Mouse (Mus musculus) cerebellum, adult 2 months (tissue): ENCODE data around the gene Wdr25. TPM values are rescaled to one million over a fixed set of nuclear protein-coding genes. Genes with fewer than 3 reads are reported as not detected.

ENCODE experiments used
- DNase-seq, 2 experiments: peaks; one replicate each; pipeline ENCODE4 v3.0.0; 2021
- H3K27ac ChIP-seq: fragments of 200-500 bp; 2 replicates; pipeline ENCODE4 v1.5.1; 2012; ENCODE audit warnings: low read length, control low read depth, inconsistent platforms; ENCODE audit not compliant: insufficient read depth
- H3K27me3 ChIP-seq: fragments of 200-500 bp; 2 replicates; pipeline ENCODE4 v1.6.1; 2012; ENCODE audit warnings: inconsistent platforms, mild to moderate bottlenecking, low read length, moderate library complexity; ENCODE audit not compliant: control insufficient read depth, insufficient read depth
- H3K4me1 ChIP-seq: fragments of 200-500 bp; 2 replicates; pipeline ENCODE4 v1.6.1; 2011; ENCODE audit warnings: low read length; ENCODE audit not compliant: control insufficient read depth, insufficient read depth
- H3K4me3 ChIP-seq: fragments of 200-500 bp; replicated peaks from 2 replicates; pipeline ENCODE3; 2011; ENCODE audit warnings: mild to moderate bottlenecking, low read depth, low read length, control low read depth; ENCODE audit not compliant: insufficient read depth
- CTCF ChIP-seq: fragments of 200-500 bp; IDR thresholded peaks from 2 replicates; pipeline ENCODE4 v1.5.1; 2011; ENCODE audit warnings: low read depth, mild to moderate bottlenecking, control low read depth, low read length, moderate library complexity, borderline replicate concordance; ENCODE audit not compliant: insufficient read depth
- POLR2A ChIP-seq: fragments of 200-500 bp; IDR thresholded peaks from 2 replicates; pipeline ENCODE4 v1.6.1; 2011; ENCODE audit warnings: low read length, control low read depth, borderline replicate concordance; ENCODE audit not compliant: insufficient read depth
- WGBS: fragments of 180-500 bp; shearing (Covaris S2); methylation state at CpG from one replicate; pipeline ENCODE4 v1.1.7; 2018; 5-methylcytosine and 5-hydroxymethylcytosine counted together
- polyA plus RNA-seq: library from polyadenylated mRNA; depleted of rRNA; stranded (reverse); fragments of >200 nt; gene quantifications from 2 replicates; pipeline ENCODE4 v1.2.3, GENCODE M21; 2012

The Wdr25 gene
- polyA plus RNA-seq, 1 experiment, result 16.0 TPM

DNA sequence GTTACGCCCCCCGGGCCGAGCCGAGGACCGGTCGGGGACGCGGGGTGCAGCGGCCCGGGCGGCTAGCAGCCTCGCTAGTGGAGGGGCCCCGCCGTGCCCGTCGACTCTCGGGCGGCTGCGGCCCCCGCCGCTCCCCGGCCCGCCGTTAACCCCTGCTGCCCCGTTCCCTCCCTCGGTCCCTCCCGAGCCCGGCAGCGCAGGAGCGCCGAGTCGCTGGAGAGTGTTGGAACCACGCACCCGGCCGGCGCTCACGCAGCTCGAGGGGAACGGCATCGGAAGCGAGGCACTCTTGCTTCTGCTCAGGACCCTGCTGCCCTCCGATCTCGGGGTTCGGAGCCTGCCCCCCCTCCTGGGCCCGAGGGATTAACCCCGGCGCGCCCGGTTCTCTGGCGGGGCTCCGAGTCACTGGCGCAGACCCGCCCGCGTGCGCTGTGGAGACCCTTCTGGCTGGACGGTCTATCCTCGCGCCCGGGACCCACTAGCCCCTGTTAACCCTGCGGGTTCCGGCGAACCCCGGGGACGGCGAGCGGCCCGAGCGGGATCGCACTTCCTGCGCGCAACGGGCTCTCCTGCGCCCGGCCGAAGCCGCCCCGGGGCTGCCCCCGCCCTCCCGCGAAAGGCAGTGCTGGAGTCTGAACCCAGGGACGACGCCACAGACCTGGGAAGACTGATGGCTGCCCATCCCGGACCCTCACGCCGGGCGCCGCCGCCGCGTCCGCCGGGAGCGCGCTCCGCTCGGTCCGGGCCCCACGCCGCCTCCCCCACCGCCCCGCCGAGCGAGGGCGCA, 159.8 kb downstream of the Wdr25 start:
- no peak for DNase-seq
- under 1% methylated on average over 102 of the region's 105 CpGs for WGBS
- Histone ChIP-seq H3K27me3 (peaks cover 4% of the 10 kb centered on the region; the same call in 1 of the 2 replicates), H3K27ac (no peak overlapping the region), H3K4me1 (no peaks in the 10 kb centered on the region), H3K4me3 (peak overlapping the region; percentile 19)
- TF ChIP-seq CTCF (no peak), POLR2A (no peak)

DNA sequence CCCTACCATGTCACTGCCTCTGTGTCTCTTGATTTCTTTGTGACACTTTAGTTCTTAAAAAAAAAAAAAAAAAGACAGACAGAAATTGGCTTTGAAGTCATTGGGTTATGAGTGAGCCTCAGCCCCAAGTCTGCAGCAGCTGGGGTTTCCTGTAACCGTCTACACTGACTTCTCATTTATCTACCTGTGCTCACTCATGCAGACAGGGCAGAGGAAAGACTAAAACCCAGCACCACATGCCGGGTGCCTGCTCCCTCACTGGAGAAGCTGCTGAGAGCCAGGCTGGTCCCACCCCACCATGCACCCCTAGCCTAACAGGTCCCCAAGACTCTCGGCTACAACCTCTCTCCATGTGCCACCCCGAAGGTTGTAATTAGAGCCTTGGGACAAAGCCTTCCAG, 164.3 kb downstream of the Wdr25 start:
- DNase-seq, result no peak
- WGBS, result 88% methylated on average over 4 of the region's 4 CpGs
- Histone ChIP-seq H3K4me3 (no peak overlapping the region), H3K27me3 (peaks cover 4% of the 10 kb centered on the region; the same call in 1 of the 2 replicates), H3K4me1 (no peaks in the 10 kb centered on the region), H3K27ac (no peak overlapping the region)
- TF ChIP-seq POLR2A (no peak), CTCF (no peak)

DNA sequence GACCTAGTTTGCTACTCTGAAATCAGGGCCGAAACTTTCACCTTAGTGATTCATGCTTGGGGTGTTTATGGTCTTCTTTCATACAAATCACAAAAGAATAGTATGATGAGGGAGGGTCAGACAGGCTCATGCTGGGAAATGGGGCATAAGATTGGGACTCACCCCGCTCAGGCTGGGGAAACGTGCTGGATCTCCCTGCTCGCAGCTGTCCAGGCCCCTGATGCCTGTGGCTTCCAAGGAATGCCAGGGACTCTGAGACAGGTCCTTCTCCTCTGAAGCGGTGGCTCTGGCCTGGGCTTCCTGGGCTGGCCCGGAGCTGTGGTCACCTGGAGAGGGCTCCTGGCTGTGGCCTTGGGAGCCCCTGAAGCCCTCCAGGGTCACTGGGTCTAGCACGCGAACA, 165.2 kb downstream of the Wdr25 start:
- no peak for TF ChIP-seq POLR2A
- TF ChIP-seq CTCF, result no peak
- Histone ChIP-seq H3K27me3 (peaks cover 3% of the 10 kb centered on the region; the same call in 1 of the 2 replicates), H3K4me3 (no peak overlapping the region), H3K4me1 (no peaks in the 10 kb centered on the region), H3K27ac (no peak overlapping the region)
- no peak for DNase-seq
- 86% methylated on average over 8 of the region's 8 CpGs for WGBS

DNA sequence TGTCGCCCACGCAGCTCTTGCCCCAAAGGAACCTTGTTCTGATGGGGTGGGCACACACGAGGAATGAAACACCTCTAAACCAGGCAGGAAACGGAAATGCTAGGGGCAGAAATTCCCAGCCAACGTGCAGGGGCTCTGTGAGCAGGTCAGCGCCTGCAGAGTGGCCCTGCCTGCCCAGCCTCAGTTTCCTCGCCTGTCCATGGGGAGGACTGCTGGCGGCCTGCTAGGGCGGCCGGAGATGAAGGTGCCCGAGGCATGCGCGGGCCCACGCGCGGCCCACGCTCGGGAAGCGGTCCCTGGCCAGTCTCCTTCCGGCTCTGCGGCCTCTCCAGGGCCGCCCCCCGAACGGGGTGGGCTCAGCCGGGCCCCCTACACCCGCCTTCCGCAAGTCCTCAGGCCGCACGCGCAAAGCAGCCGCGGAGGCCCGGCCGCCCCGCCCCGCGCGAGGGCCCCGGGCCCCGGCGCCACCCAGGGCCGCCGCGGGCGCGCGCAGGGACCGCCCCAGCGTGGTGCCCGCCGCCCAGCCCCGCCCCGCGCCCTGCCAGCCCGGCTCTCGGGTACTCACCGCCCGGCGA, 174.2 kb downstream of the Wdr25 start:
- TF ChIP-seq POLR2A (no peak), CTCF (no peak)
- no peak overlapping the region for H3K27ac ChIP-seq

DNA sequence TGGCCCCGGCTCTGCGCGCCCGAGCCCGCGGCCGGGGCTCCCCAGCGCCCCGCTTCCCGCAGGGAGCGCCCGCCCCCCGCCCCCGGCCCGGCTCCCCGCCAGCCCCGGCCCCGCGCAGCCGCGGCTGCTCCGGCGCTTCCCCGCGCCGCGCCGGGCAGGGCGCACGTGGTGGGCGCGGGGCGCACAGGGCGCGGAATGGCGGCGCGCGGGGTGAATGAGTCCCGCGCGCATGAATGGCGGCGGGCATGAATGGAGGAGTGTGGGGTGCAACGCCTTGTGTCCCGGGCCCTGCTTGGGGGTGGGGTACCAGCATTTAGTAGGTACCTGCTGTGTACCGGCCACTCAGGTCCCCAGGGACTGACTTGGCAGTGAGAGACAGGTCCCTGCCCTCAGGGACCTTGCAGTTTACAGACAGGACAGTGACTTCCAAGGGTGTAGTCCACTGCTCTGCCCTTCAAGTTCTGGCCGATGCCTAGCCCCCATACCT, 174.8 kb downstream of the Wdr25 start, which contains the start of gene Begain:
TSS of gene Begain (minus strand) at position 51 of the 487 bp plus-strand sequence.
- Histone ChIP-seq H3K4me1 (peaks cover 16% of the 10 kb centered on the region), H3K27ac (no peak within 1 kb of the TSS), H3K4me3 (no peak within 1 kb of the TSS), H3K27me3 (no peaks in the 10 kb centered on the region; the same call in 1 of the 2 replicates)
- no peak for DNase-seq
- WGBS, result 2% methylated on average over 39 of the region's 48 CpGs
- TF ChIP-seq POLR2A (no peak), CTCF (no peak)

More for the DNA sequence above, 174.2 kb downstream of the Wdr25 start:
- Histone ChIP-seq H3K27me3 (no peaks in the 10 kb centered on the region; the same call in 1 of the 2 replicates), H3K4me1 (peaks cover 16% of the 10 kb centered on the region), H3K4me3 (no peak overlapping the region)
- no peak for DNase-seq
- 5% methylated on average over 54 of the region's 59 CpGs for WGBS

DNA sequence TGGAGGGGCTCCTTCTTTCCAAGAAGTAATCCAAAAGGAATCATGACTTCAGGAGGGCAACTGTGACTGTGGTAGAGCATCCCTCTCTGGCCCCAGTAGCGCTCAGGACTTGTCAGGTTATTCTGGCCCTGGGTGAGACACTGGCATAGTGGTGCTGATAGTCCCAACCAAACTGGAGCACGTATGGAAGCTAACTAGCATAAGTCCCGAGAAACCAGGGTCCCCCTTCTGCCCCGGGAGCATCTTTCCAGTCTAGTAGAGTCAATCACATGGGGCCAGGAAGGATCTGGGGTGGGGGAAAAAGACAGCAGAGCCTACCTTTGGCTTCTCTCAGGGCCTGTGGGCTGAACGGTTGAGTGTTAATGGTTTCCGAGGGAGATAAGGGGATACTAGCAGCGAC, 175.3 kb downstream of the Wdr25 start:
- H3K27ac ChIP-seq, result no peak overlapping the region
- TF ChIP-seq POLR2A (no peak), CTCF (no peak)
- no peak overlapping the region for H3K4me3 ChIP-seq
- DNase-seq, result no peak
- peaks cover 16% of the 10 kb centered on the region for H3K4me1 ChIP-seq
- no peaks in the 10 kb centered on the region; the same call in 1 of the 2 replicates for H3K27me3 ChIP-seq
- 89% methylated on average over 7 of the region's 7 CpGs for whole genome bisulfite sequencing

DNA sequence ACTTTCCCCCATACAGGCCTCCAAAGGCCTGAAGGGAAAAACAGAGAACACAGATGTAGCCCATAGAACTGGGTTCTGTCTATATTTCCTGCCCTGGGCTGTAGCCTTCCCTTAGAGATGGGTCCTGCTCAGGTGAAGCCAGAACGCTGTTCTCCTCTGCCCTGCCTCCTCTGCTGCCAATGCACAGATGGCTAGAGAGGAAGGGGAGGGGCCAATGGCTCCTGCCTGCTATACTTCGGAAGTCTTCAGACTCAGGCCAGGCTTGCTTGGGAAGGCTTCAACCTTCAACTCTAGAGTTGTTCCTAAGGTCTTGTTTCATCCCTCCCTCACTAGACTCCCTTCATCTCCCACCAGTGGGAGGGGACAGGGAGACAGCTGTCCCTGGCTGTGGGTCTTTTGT, 176.3 kb downstream of the Wdr25 start:
- H3K4me3 ChIP-seq, result no peak overlapping the region
- TF ChIP-seq POLR2A (no peak), CTCF (no peak)
- peaks cover under 1% of the 10 kb centered on the region; the same call in 1 of the 2 replicates for H3K27me3 ChIP-seq
- 9% methylated on average over 2 of the region's 2 CpGs for WGBS
- peaks cover 16% of the 10 kb centered on the region for H3K4me1 ChIP-seq
- peak in 1 of 2 experiments; percentile 48 for DNase-seq
- H3K27ac ChIP-seq, result no peak overlapping the region
